Mouse (Mus musculus) heart, embryonic 16.5 days (tissue): ENCODE data around the gene Igsf8. TPM values are rescaled to one million over a fixed set of nuclear protein-coding genes. Genes with fewer than 3 reads are reported as not detected.
A peak's percentile ranks its signal among the peaks of the same experiment; 100 is the strongest.

Experiments used
- ATAC-seq: fragments of 200-750 bp; cut with Nextera tagmentation; replicated peaks from 2 replicates; pipeline ENCODE4 v1.8.0; 2017; ENCODE audit warnings: moderate number of reproducible peaks; ENCODE audit not compliant: insufficient read depth, low FRiP score; ENCODE audit errors: extremely low read depth
- H3K27ac ChIP-seq: fragments of 300-500 bp; sonication (generic); 2 replicates; pipeline ENCODE4 v1.5.1; 2014; ENCODE audit warnings: mild to moderate bottlenecking, low read length, control low read depth, moderate library complexity
- H3K27me3 ChIP-seq: fragments of 300-500 bp; sonication (generic); 2 replicates; pipeline ENCODE4 v1.6.1; 2014; ENCODE audit warnings: low read length, mixed read lengths; ENCODE audit not compliant: control insufficient read depth, insufficient read depth
- H3K36me3 ChIP-seq: fragments of 300-500 bp; sonication (generic); 2 replicates; pipeline ENCODE4 v1.6.1; 2014; ENCODE audit not compliant: control insufficient read depth, insufficient read depth
- H3K4me1 ChIP-seq: fragments of 300-500 bp; sonication (generic); 2 replicates; pipeline ENCODE4 v1.6.1; 2014; ENCODE audit warnings: low read length, mixed read lengths; ENCODE audit not compliant: control insufficient read depth, insufficient read depth
- H3K4me2 ChIP-seq: fragments of 300-500 bp; sonication (generic); 2 replicates; pipeline ENCODE4 v1.6.1; 2014; ENCODE audit warnings: low read depth, mild to moderate bottlenecking, control low read depth, low read length
- H3K4me3 ChIP-seq: fragments of 300-500 bp; sonication (generic); 2 replicates; pipeline ENCODE4 v1.5.1; 2014; ENCODE audit warnings: mild to moderate bottlenecking, control low read depth, low read length
- H3K9ac ChIP-seq: fragments of 300-500 bp; sonication (generic); 2 replicates; pipeline ENCODE4 v1.6.1; 2014; ENCODE audit warnings: low read length, control low read depth
- H3K9me3 ChIP-seq: fragments of 300-500 bp; sonication (generic); replicated peaks from 2 replicates; pipeline ENCODE4 v1.6.1; 2016; ENCODE audit warnings: low read length; ENCODE audit not compliant: control insufficient read depth
- WGBS: fragments of 180-500 bp; shearing (Covaris S2); extraction: QIAGEN DNeasy Blood & Tissue Kit; methylation state at CpG from one replicate; pipeline ENCODE4 v1.1.7; 2014; 5-methylcytosine and 5-hydroxymethylcytosine counted together
- polyA plus RNA-seq: library from polyadenylated mRNA; unstranded; fragments of >200 nt; fragmentation: Nextera tagmentation; extraction: Ambion mirVana; gene quantifications from 2 replicates; pipeline ENCODE4 v1.2.1, GENCODE M21; 2015

Gene Igsf8
- polyA plus RNA-seq, 1 experiment from 2014 or later, result 25.3 TPM

DNA sequence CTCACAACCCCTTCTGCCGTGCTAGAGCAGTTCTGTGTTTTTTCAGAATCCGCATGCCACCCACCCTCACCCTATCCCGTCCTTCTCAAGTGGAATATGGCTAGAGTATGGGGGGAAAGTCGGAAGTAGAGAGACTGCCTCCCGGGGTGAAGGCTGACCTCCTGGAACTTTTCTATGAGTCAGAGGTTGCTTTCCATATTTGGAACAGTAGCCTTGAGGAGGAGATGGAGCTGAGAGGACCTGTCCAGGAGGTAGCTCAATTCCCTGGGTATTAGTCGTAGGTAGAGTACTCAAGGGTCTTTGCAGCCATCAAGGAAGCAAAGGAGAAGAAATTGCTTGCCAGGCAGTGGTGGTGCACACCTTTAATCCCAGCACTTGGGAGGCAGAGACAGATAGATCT is 90.6 kb downstream of the Igsf8 start:
- 55% methylated on average over 6 of the region's 6 CpGs for WGBS
- Histone ChIP-seq H3K27ac (no peak overlapping the region), H3K9me3 (no peaks in the 10 kb centered on the region), H3K4me3 (no peak overlapping the region), H3K9ac (no peak overlapping the region), H3K4me2 (no peak overlapping the region), H3K36me3 (no peaks in the 10 kb centered on the region), H3K4me1 (peaks cover 3% of the 10 kb centered on the region; the same call in 1 of the 2 replicates), H3K27me3 (peaks cover 15% of the 10 kb centered on the region)
- no peak for ATAC-seq

- Histone ChIP-seq H3K9me3 (no peaks in the 10 kb centered on the region), H3K4me3 (no peak overlapping the region), H3K4me1 (peaks cover 3% of the 10 kb centered on the region; the same call in 1 of the 2 replicates), H3K9ac (no peak overlapping the region), H3K27ac (no peak overlapping the region), H3K27me3 (peaks cover 15% of the 10 kb centered on the region), H3K4me2 (no peak overlapping the region), H3K36me3 (no peaks in the 10 kb centered on the region)
- no peak for ATAC-seq
- 62% methylated on average over 3 of the region's 3 CpGs for WGBS
Observed at GRCm38 (mm10) chr1:172352453-172352852, 91.0 kb downstream of the Igsf8 start.

GRCm38 (mm10) chr1:172355336-172355735 is 93.9 kb downstream of the Igsf8 start:
- ATAC-seq, result no peak
- no peaks in the 10 kb centered on the region for H3K4me1 ChIP-seq
- peaks cover 11% of the 10 kb centered on the region for H3K27me3 ChIP-seq
- H3K36me3 ChIP-seq, result no peaks in the 10 kb centered on the region
- no peak overlapping the region for H3K4me3 ChIP-seq
- H3K9me3 ChIP-seq, result no peaks in the 10 kb centered on the region
- H3K27ac ChIP-seq, result no peak overlapping the region
- 50% methylated on average over 3 of the region's 3 CpGs for WGBS
- no peak overlapping the region for H3K4me2 ChIP-seq
- no peak overlapping the region for H3K9ac ChIP-seq

GRCm38 (mm10) chr1:172357550-172357949 is 96.1 kb downstream of the Igsf8 start:
- Histone ChIP-seq H3K36me3 (no peaks in the 10 kb centered on the region), H3K4me2 (no peak overlapping the region), H3K27me3 (no peaks in the 10 kb centered on the region; the same call in 1 of the 2 replicates), H3K9ac (no peak overlapping the region), H3K9me3 (no peaks in the 10 kb centered on the region), H3K4me3 (no peak overlapping the region), H3K27ac (no peak overlapping the region), H3K4me1 (no peaks in the 10 kb centered on the region)
- ATAC-seq, result no peak
- 2% methylated on average over 1 of the region's 1 CpGs for WGBS

DNA sequence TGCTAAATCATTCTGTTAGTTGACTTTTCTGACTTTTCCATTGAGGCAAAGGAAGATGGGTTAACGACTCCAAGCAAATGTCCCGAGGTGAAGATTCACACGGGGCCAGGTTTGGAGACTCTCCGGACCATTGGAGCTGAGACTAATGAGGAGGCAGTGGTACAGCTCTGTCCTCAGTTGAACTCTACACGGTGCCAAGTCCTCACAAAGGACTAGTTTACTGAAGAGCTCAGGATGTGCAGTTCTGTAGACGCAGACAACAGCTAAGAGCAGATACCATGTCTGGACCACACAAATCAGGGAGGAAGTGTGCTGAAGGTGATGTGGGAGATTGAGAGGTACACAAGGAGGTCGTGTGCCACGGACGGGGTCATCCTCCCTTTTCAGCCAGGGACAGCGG is 96.9 kb downstream of the Igsf8 start:
- Histone ChIP-seq H3K9me3 (no peaks in the 10 kb centered on the region), H3K4me3 (no peak overlapping the region), H3K27me3 (no peaks in the 10 kb centered on the region; the same call in 1 of the 2 replicates), H3K4me2 (no peak overlapping the region), H3K36me3 (no peaks in the 10 kb centered on the region), H3K4me1 (no peaks in the 10 kb centered on the region), H3K27ac (no peak overlapping the region), H3K9ac (no peak overlapping the region)
- ATAC-seq, result no peak
- 71% methylated on average over 10 of the region's 10 CpGs for WGBS

DNA sequence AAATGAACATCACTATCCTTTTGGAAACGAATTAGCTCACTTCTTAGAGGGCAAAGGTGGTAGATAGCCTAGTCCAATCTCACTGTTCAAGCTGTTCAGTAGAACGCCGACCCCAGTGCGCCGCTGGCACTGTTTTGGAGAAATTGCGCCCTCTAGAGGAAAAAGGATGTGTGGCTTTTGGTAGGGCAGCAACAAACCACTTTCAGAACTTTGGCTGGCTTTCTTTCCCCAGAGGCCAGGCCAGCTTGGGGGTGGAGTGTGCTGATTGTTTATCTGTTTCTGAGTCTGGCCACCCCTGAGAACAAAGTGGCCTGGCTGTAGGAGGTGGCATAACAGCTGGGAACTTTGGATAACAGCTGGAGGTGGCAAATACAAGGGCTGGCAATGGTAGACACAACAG is 103.2 kb downstream of the Igsf8 start:
- Histone ChIP-seq H3K9ac (no peak overlapping the region), H3K4me1 (no peaks in the 10 kb centered on the region), H3K4me3 (no peak overlapping the region), H3K4me2 (peak overlapping the region; percentile 18; the same call in 1 of the 2 replicates), H3K27ac (no peak overlapping the region), H3K27me3 (no peaks in the 10 kb centered on the region), H3K36me3 (no peaks in the 10 kb centered on the region), H3K9me3 (no peaks in the 10 kb centered on the region)
- ATAC-seq, result no peak
- WGBS, result 6% methylated on average over 6 of the region's 6 CpGs

- Histone ChIP-seq H3K4me3 (no peak overlapping the region), H3K9me3 (no peaks in the 10 kb centered on the region), H3K4me1 (no peaks in the 10 kb centered on the region), H3K27ac (no peak overlapping the region), H3K4me2 (peak overlapping the region; percentile 44), H3K36me3 (no peaks in the 10 kb centered on the region), H3K27me3 (no peaks in the 10 kb centered on the region), H3K9ac (no peak overlapping the region)
- ATAC-seq, result 0 out of 2 replicates have a peak, but pooled peaks have one; percentile 41
- WGBS, result 20% methylated on average over 23 of the region's 23 CpGs
Observed at GRCm38 (mm10) chr1:172368768-172369418, 107.5 kb downstream of the Igsf8 start.

Other genes starting within 250 kb of the Igsf8 start
- 7.3 and 7.5 TPM in 2 replicates for gene Vangl2, start 233.2 kb upstream of the Igsf8 start, polyA plus RNA-seq
- not detected in 2 replicates for gene Nhlh1, start 204.1 kb upstream of the Igsf8 start, polyA plus RNA-seq
- 170 and 179 TPM in 2 replicates for gene Copa, start 179.1 kb upstream of the Igsf8 start, polyA plus RNA-seq
- gene Ncstn, start 178.8 kb upstream of the Igsf8 start, polyA plus RNA-seq, result 106 and 109 TPM in 2 replicates
- 130 and 135 TPM in 2 replicates for gene Pex19, start 134.9 kb upstream of the Igsf8 start, polyA plus RNA-seq
- gene Dcaf8, start 113.6 kb upstream of the Igsf8 start, polyA plus RNA-seq, result 117 and 129 TPM in 2 replicates
- 181 and 193 TPM in 2 replicates for gene Pea15a, start 54.8 kb upstream of the Igsf8 start, polyA plus RNA-seq
- 106 and 108 TPM in 2 replicates for gene Casq1, start 41.8 kb upstream of the Igsf8 start, polyA plus RNA-seq
- 0.16 and 0.17 TPM in 2 replicates for gene Atp1a4, start 3.2 kb upstream of the Igsf8 start, polyA plus RNA-seq
- 18.7 and 20.7 TPM in 2 replicates for gene Atp1a2, start 36.4 kb downstream of the Igsf8 start, polyA plus RNA-seq
- not detected in 2 replicates for gene Kcnj9, start 67.7 kb downstream of the Igsf8 start, polyA plus RNA-seq
- 0.04 and 0.05 TPM in 2 replicates for gene Kcnj10, start 79.6 kb downstream of the Igsf8 start, polyA plus RNA-seq
- 3.5 and 3.7 TPM in 2 replicates for gene Pigm, start 114.9 kb downstream of the Igsf8 start, polyA plus RNA-seq
- gene Slamf9, start 213.7 kb downstream of the Igsf8 start, polyA plus RNA-seq, result 0.77 and 0.95 TPM in 2 replicates
- gene Igsf9, start 220.1 kb downstream of the Igsf8 start, polyA plus RNA-seq, result 3.3 and 4.8 TPM in 2 replicates
- gene Tagln2, start 238.4 kb downstream of the Igsf8 start, polyA plus RNA-seq, result 323 and 328 TPM in 2 replicates